Mouse (Mus musculus) ES-Bruce4 (cell line): ENCODE data around the gene Ptgfrn.

Experiments used
- CTCF ChIP-seq: IDR thresholded peaks from one replicate; pipeline ENCODE4 v1.8.1; 2011; ENCODE audit warnings: low read depth, low read length
- POLR2A ChIP-seq: IDR thresholded peaks from one replicate; pipeline ENCODE4 v1.8.1; 2011; ENCODE audit warnings: low read length; ENCODE audit not compliant: insufficient read depth

- TF ChIP-seq CTCF, result no peak
- no peak for TF ChIP-seq POLR2A
Measured at GRCm38 (mm10) chr3:101058203-101058602, 51.9 kb downstream of the Ptgfrn start.
